Mouse (Mus musculus) E14TG2a.4 (cell line): ENCODE data around the gene Grb2.

Source experiments
- H3K27me3 ChIP-seq: 2 replicates; pipeline ENCODE4 v1.6.1; 2014; ENCODE audit warnings: low read length, control low read depth; ENCODE audit not compliant: insufficient read depth
- H3K36me3 ChIP-seq: 2 replicates; pipeline ENCODE4 v1.6.1; 2014; ENCODE audit warnings: low read length, control low read depth; ENCODE audit not compliant: insufficient read depth
- H3K4me1 ChIP-seq: replicated peaks from 2 replicates; pipeline ENCODE4 v1.6.1; 2014; ENCODE audit warnings: low read depth, low read length, control low read depth
- H3K4me3 ChIP-seq: replicated peaks from 2 replicates; pipeline ENCODE4 v1.5.1; 2014; ENCODE audit warnings: mild to moderate bottlenecking, low read length
- H3K9me3 ChIP-seq: 2 replicates; pipeline ENCODE4 v1.6.1; 2014; ENCODE audit warnings: low read length, control low read depth
- CTCF ChIP-seq: conservative IDR thresholded peaks from 2 replicates; pipeline ENCODE4 v1.5.1; 2014; ENCODE audit warnings: low read length
- NANOG ChIP-seq: IDR thresholded peaks from 2 replicates; pipeline ENCODE4 v1.6.1; 2014; ENCODE audit warnings: borderline replicate concordance, low read length, mixed read lengths
- POU5F1 ChIP-seq: IDR thresholded peaks from 2 replicates; pipeline ENCODE4 v1.6.1; 2014; ENCODE audit warnings: low read length, borderline replicate concordance

Gene Grb2

GRCm38 (mm10) chr11:115615875-115616274, 92.5 kb downstream of the Grb2 start:
- TF ChIP-seq CTCF, result no peak
- TF ChIP-seq POU5F1, result no peak
- no peak for TF ChIP-seq NANOG
- H3K9me3 ChIP-seq, result no peaks in the 10 kb centered on the region

GRCm38 (mm10) chr11:115615108-115615825, 93.1 kb downstream of the Grb2 start:
- H3K4me1 ChIP-seq, result peaks cover 84% of the 10 kb centered on the region
- H3K9me3 ChIP-seq, result no peaks in the 10 kb centered on the region
- H3K4me3 ChIP-seq, result peak overlapping the region; percentile 91
- no peaks in the 10 kb centered on the region for H3K27me3 ChIP-seq
- no peak for TF ChIP-seq NANOG
- no peak for TF ChIP-seq CTCF
- no peak for TF ChIP-seq POU5F1
- peaks cover 61% of the 10 kb centered on the region for H3K36me3 ChIP-seq

More at GRCm38 (mm10) chr11:115615875-115616274, 92.5 kb downstream of the Grb2 start:
- Histone ChIP-seq H3K27me3 (no peaks in the 10 kb centered on the region), H3K4me1 (peaks cover 89% of the 10 kb centered on the region), H3K4me3 (peak overlapping the region; percentile 91), H3K36me3 (peaks cover 61% of the 10 kb centered on the region)

- peak overlapping the region; percentile 91 for H3K4me3 ChIP-seq
- H3K9me3 ChIP-seq, result no peaks in the 10 kb centered on the region
- peaks cover 85% of the 10 kb centered on the region for H3K4me1 ChIP-seq
- H3K27me3 ChIP-seq, result no peaks in the 10 kb centered on the region
- TF ChIP-seq POU5F1 (no peak), NANOG (no peak), CTCF (0 out of 2 replicates have a peak, but pooled peaks have one; percentile 3)
- peaks cover 62% of the 10 kb centered on the region for H3K36me3 ChIP-seq
These were observed 93.9 kb downstream of the Grb2 start for GRCm38 (mm10) chr11:115614346-115615107.

GRCm38 (mm10) chr11:115613138-115613945, 95.1 kb downstream of the Grb2 start:
- Histone ChIP-seq H3K27me3 (no peaks in the 10 kb centered on the region), H3K4me1 (peaks cover 87% of the 10 kb centered on the region), H3K36me3 (peaks cover 63% of the 10 kb centered on the region), H3K9me3 (no peaks in the 10 kb centered on the region), H3K4me3 (peak overlapping the region; percentile 91)
- TF ChIP-seq NANOG (no peak), POU5F1 (no peak), CTCF (no peak)

GRCm38 (mm10) chr11:115612410-115613137, 95.8 kb downstream of the Grb2 start, which contains the start of gene Mif4gd:
Mif4gd (minus strand) TSS chr11:115612969.
- Histone ChIP-seq H3K27me3 (no peaks in the 10 kb centered on the region), H3K36me3 (peaks cover 66% of the 10 kb centered on the region), H3K4me1 (peaks cover 86% of the 10 kb centered on the region), H3K4me3 (peak within 1 kb of the TSS; percentile 91), H3K9me3 (no peaks in the 10 kb centered on the region)
- TF ChIP-seq NANOG (no peak), CTCF (no peak), POU5F1 (no peak)

- Histone ChIP-seq H3K4me3 (peak overlapping the region; percentile 91), H3K27me3 (no peaks in the 10 kb centered on the region), H3K4me1 (peaks cover 85% of the 10 kb centered on the region), H3K9me3 (no peaks in the 10 kb centered on the region), H3K36me3 (peaks cover 68% of the 10 kb centered on the region)
- no peak for TF ChIP-seq CTCF
- no peak for TF ChIP-seq POU5F1
- TF ChIP-seq NANOG, result no peak
These were observed 96.4 kb downstream of the Grb2 start for GRCm38 (mm10) chr11:115612059-115612409.

GRCm38 (mm10) chr11:115611173-115611572, 97.2 kb downstream of the Grb2 start:
- peak overlapping the region; percentile 91 for H3K4me3 ChIP-seq
- TF ChIP-seq NANOG (no peak), CTCF (no peak), POU5F1 (no peak)
- peaks cover 76% of the 10 kb centered on the region for H3K36me3 ChIP-seq
- no peaks in the 10 kb centered on the region for H3K9me3 ChIP-seq
- H3K27me3 ChIP-seq, result no peaks in the 10 kb centered on the region
- H3K4me1 ChIP-seq, result peaks cover 85% of the 10 kb centered on the region
